Mouse (Mus musculus) brain, embryonic 18.5 days (tissue): ENCODE data around the gene Pkig.
"Not testable (repeated sequence)": the region's sequence is repeated elsewhere in the genome, so short reads cannot be mapped to it uniquely, and the experiment has no call there.

Experiments used
- DNase-seq: peaks from one replicate; pipeline ENCODE4 v3.0.0-alpha.2; 2012; ENCODE audit warnings: low read depth, low spot score

Gene Pkig

GRCm38 (mm10) chr2:163682344-163682743 is 24.2 kb downstream of the Pkig start:
- no peak for DNase-seq

- no peak for DNase-seq
Measured at GRCm38 (mm10) chr2:163685287-163685686, 27.1 kb downstream of the Pkig start.

GRCm38 (mm10) chr2:163685761-163686200 is 27.6 kb downstream of the Pkig start:
- DNase-seq, result no peak

- no peak for DNase-seq
Measured at GRCm38 (mm10) chr2:163686233-163686632, 28.0 kb downstream of the Pkig start.

- no peak for DNase-seq
Measured at GRCm38 (mm10) chr2:163686886-163687285, 28.7 kb downstream of the Pkig start.

GRCm38 (mm10) chr2:163688377-163688776 is 30.2 kb downstream of the Pkig start:
- DNase-seq, result not testable (repeated sequence)

GRCm38 (mm10) chr2:163689771-163690170 is 31.6 kb downstream of the Pkig start:
- DNase-seq, result no peak

GRCm38 (mm10) chr2:163690409-163691304 is 32.5 kb downstream of the Pkig start:
- DNase-seq, result no peak

GRCm38 (mm10) chr2:163691846-163692605 is 33.8 kb downstream of the Pkig start:
- no peak for DNase-seq

GRCm38 (mm10) chr2:163692873-163693612 is 34.9 kb downstream of the Pkig start:
- no peak for DNase-seq

GRCm38 (mm10) chr2:163693716-163694314 is 35.6 kb downstream of the Pkig start:
- DNase-seq, result no peak

GRCm38 (mm10) chr2:163696763-163697162 is 38.6 kb downstream of the Pkig start:
- DNase-seq, result no peak

- DNase-seq, result no peak
Measured at GRCm38 (mm10) chr2:163697764-163698480, 39.7 kb downstream of the Pkig start.

- no peak for DNase-seq
Measured at GRCm38 (mm10) chr2:163699078-163699780, 41.0 kb downstream of the Pkig start.

- no peak for DNase-seq
Measured at GRCm38 (mm10) chr2:163702431-163702830, 44.2 kb downstream of the Pkig start.

GRCm38 (mm10) chr2:163702921-163703320 is 44.7 kb downstream of the Pkig start:
- DNase-seq, result no peak

- no peak for DNase-seq
Measured at GRCm38 (mm10) chr2:163703599-163704260, 45.5 kb downstream of the Pkig start.

- no peak for DNase-seq
Measured at GRCm38 (mm10) chr2:163708321-163708720, 50.1 kb downstream of the Pkig start.

GRCm38 (mm10) chr2:163708763-163709250 is 50.6 kb downstream of the Pkig start:
- no peak for DNase-seq
